Mouse (Mus musculus): Measurements from ENCODE around the gene Col4a3.
A peak's percentile ranks its signal among the peaks of the same experiment; 100 is the strongest.

The Col4a3 gene

GRCm38 (mm10) chr1:82608646-82609262, 22.0 kb downstream of the Col4a3 start:
- no peak for DNase-seq

GRCm38 (mm10) chr1:82612061-82612660, 25.4 kb downstream of the Col4a3 start:
- DNase-seq = no peak

GRCm38 (mm10) chr1:82618001-82618400, 31.3 kb downstream of the Col4a3 start:
- DNase-seq = no peak

GRCm38 (mm10) chr1:82618592-82618991, 31.9 kb downstream of the Col4a3 start:
- no peak for DNase-seq

DNA sequence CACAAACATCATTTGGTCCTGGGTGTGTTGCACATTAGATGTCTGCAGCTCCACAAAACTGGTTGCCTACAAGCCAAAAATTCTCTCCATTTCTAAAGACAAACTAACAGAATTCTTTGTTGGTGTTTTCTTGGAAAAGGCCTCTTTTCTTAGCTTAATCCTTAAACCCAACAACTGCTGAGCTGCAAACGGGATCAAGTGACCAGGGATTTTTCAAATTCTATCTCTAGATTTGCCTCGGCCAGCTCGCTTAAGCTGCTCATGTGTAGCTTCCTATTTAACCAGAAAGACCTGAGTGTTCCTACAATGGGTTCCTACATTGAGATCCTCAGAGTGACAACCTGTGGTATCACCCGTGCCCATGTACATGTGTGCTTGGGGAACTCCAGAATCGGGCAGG, 33.3 kb downstream of the Col4a3 start:
- DNase-seq = no peak

DNA sequence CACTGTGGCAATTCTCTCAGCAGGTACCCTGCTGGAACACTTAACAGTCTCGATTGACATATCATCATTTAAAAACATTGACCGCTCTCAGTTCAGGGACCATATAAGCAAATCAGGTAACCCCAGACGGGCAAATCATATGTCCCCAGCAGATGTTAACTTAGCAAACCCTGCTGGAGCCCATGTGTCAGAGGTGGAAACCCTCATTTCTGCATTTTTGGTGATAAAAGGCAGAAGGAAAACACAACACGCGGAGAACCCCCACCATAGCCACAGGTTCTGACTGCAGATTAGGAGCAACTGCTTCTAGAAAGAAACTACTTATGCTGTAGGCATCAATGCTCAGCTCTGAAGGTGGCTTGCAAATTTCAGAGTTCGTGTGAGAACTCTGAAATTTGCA, 38.2 kb downstream of the Col4a3 start:
- DNase-seq = no peak

DNA sequence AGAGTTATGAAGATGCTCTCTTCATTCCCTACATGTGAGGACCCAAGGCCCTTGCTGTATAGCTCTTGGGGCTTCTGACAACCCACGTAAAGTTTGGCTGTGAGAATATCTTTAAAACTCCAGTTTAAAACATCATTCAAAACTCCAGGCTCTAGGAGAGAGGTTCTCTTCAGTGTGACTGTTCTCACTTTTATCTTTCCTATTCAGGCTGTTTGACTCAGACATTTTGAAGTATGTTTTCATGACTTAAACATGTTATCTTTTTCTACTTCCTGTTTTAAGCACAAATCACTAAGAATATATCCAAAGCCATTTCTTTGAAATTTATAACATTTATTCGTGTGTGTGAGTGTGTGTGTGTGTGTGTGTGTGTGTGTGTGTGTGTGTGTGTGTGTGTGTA, 38.8 kb downstream of the Col4a3 start:
- no peak for DNase-seq

- DNase-seq = no peak
Measured at GRCm38 (mm10) chr1:82627652-82628051, 40.9 kb downstream of the Col4a3 start.

- DNase-seq = no peak
Measured at GRCm38 (mm10) chr1:82629495-82629894, 42.8 kb downstream of the Col4a3 start.

- DNase-seq = no peak
Measured at GRCm38 (mm10) chr1:82631169-82631792, 44.6 kb downstream of the Col4a3 start.

DNA sequence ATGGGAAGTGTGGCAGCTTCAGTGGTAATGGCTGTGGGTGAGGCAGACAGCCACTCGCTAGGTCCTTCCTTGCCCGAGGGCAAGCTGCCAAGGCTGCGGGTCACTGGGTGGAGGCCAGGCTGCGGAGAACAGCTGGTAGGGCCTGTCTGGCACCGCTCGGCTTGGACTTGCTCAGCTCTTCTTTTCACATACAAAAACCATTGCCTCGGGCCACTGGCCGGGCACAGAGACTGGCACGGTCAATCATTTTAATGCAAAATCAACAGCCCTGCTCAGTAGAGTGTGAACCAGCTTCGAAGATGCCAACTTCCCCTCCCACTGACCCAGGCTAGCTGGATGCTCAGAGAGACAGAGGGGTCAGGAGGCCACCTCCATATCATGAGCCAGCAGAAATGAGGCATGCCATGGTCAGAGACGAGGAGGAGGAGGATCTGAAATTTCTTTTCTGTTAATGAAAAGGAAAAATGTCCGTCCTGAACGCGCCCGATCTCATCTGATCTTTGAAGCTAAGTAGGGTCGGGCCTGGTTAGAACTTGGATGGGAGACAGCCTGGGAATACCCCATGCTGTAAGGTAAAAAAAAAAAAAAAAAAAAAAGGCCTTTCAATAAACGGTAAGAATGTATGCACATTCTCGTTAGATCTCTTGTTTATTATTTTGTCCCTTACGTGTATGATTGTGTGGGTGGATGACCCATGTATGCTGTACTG, 48.0 kb downstream of the Col4a3 start:
- DNase-seq = peak; percentile 33

DNA sequence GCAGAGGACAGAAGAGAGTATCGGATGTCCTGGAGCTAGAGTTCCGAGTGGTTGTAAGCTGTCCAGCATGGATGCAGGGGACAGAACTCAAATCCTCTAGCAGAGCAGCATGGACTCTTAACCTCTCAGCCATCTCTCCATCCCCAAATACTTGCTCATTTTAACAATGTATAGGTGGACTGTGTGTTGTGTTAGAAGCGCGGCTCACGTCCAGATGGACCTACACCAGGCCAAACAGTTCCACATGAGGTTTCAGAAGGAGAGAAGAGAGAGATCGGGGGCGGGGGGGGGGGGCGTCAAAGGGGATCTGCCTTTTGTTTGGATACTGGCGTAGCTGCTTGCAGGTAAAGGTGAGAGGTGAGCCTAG, 48.5 kb downstream of the Col4a3 start:
- no peak for DNase-seq

- no peak for DNase-seq
Measured at GRCm38 (mm10) chr1:82636321-82636720, 49.6 kb downstream of the Col4a3 start.

DNA sequence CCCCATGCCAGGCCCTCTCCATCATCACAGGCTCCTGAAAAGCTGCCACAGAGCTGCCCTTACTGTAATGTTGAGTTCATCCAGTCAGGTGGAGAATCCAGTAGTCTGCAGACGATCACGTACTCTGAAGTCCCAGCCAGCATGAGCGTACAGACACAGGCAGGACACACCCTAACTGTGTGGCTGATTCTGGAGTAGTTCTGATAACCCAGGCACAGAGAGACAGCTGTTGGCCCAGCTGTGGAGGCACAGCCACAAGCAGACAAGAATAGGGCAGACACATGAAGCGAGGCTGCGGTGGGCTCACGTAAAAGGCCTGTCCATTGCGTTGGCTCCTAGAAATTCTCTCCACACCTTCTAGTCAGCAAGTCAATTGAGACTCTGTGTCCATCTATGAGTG, 50.7 kb downstream of the Col4a3 start:
- no peak for DNase-seq

- DNase-seq = no peak
Measured at GRCm38 (mm10) chr1:82638428-82638827, 51.7 kb downstream of the Col4a3 start.

DNA sequence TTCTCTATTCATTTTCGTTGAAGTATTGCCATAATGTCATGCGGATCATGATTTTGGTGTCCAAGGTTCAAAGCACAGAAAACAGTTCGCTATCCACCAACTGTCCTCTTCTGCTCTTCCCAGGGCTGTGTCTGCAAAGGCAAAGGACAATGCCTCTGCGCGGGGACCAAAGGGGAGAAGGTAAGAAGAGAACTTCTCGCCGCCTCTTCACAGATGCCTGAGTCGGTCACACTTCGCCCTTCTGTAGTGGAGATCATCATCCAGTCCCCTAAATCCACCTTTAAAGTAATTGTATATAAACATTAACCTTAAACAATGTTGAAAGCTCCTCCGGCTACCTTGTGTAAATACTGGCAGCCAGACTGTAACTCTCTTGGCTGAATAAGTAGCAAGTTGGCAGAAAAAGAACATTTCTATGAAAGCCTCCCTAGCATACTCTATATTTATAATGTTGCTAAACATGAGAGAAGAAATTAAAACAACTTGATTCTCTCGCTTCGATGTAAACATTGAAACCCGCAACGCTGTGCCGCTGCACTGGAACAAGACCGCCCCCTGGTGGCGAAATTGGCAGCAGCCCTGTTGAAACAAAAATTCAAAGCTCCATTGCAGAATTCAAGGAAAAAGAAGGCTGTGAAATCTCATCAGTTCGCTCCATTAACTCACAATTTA, 54.7 kb downstream of the Col4a3 start:
- peak; percentile 42 for DNase-seq

DNA sequence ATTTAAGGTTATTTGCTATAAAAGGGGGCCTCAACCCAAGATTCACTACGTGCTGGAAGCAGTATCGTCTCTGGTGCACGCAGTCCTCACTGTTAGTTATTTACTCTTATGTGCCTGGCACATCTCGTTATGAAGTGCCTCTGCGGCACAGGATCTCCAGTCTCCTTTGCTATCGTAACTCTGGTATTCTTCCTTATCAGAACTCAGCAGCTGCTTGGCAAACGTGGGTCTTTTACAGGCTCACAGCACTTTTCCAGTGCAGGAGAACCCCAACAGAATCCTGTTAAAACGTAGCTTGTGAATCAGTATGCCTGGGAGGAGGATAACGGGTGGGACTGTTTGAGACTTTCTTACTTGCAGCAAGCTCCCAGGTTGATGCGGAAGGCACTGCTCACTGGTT, 61.3 kb downstream of the Col4a3 start:
- DNase-seq = no peak

- DNase-seq = no peak
Measured at GRCm38 (mm10) chr1:82650868-82651267, 64.1 kb downstream of the Col4a3 start.

DNA sequence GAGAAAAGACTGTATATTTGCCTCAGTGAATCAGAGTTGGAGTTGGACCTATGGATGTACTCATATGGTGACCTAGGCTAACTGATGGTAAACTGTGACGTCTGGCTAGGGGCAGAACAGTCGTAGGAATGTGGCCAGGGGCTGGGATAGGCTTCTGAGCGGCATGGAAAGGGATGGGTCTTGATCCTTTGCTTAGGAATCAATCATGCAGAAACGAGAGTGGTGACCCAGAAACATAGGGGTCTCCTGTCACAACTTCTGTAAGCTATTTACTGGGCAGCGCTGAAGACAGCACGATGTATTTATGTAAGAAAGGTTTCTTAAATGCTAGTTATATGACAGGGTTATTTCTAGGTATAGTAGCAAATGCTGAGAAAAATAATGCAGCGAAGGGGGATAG, 67.3 kb downstream of the Col4a3 start:
- no peak for DNase-seq

DNA sequence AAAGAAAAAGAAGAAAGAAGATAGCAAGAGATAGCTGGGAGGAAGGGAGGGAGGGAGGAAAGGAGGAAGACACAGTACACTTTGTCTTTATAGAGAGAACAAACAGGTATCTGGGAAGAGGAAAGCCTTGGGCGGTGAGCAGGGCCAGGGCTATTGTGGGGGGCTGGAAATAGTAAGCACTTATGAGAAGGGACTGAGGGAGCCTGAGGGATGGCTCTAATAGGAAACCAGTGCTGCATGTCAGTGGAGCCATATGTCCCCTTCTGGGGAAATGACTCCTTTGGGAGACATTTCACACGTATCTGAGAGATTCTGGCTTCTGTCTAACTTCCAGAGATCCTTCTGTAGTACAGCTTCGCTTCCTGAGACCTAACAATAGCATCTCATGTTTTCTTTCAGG, 69.7 kb downstream of the Col4a3 start:
- DNase-seq = no peak

GRCm38 (mm10) chr1:82662269-82662668, 75.5 kb downstream of the Col4a3 start:
- DNase-seq = no peak

- DNase-seq = no peak
Measured at GRCm38 (mm10) chr1:82663522-82663921, 76.8 kb downstream of the Col4a3 start.

DNA sequence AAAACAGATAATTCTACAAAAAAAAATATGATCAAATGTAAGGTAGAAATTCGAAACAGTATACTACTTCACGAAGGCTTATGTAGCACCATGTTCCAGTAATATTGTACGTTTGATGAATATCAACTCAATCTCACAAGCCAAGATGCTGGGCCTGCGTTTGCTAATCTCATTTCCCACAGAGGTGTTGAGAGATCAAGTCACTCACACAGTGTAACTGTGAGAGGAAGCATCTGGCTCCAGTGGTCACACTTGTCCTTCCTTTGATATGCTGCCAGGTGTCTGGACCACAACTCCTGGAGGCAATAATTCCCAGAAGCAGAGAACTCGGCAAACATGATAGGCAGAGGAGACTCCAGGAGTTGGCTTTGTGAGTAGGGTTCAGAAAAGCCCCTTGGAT, 99.6 kb downstream of the Col4a3 start:
- DNase-seq = no peak

GRCm38 (mm10) chr1:82686866-82687265, 100.1 kb downstream of the Col4a3 start:
- no peak for DNase-seq
